Mouse (Mus musculus) thymus, postnatal 36 days (tissue): ENCODE results near the gene Ptpn4.

Experiments
- DNase-seq, 2 experiments: peaks; one replicate each; pipeline ENCODE4 v3.0.0; 2022; ENCODE audit warnings: mixed read lengths in 2 of 2

Gene Ptpn4

GRCm38 (mm10) chr1:119641090-119641812, 196.2 kb downstream of the Ptpn4 start:
- DNase-seq: no peak

- no peak for DNase-seq
Measured at GRCm38 (mm10) chr1:119640006-119640405, 197.4 kb downstream of the Ptpn4 start.

- DNase-seq: no peak
Measured at GRCm38 (mm10) chr1:119637188-119638023, 200.0 kb downstream of the Ptpn4 start.

GRCm38 (mm10) chr1:119634746-119635145, 202.7 kb downstream of the Ptpn4 start:
- DNase-seq: no peak

GRCm38 (mm10) chr1:119630428-119630827, 207.0 kb downstream of the Ptpn4 start:
- no peak for DNase-seq

- no peak for DNase-seq
Measured at GRCm38 (mm10) chr1:119626837-119627236, 210.6 kb downstream of the Ptpn4 start.

- no peak for DNase-seq
Measured at GRCm38 (mm10) chr1:119624444-119624843, 213.0 kb downstream of the Ptpn4 start.

- DNase-seq: no peak
Measured at GRCm38 (mm10) chr1:119605396-119605795, 232.0 kb downstream of the Ptpn4 start.
